Mouse (Mus musculus) cerebellum, adult 8-10 months (tissue): ENCODE data around the gene Plcb3.
A peak's percentile ranks its signal among the peaks of the same experiment; 100 is the strongest.
"Not testable (repeated sequence)": the region's sequence is repeated elsewhere in the genome, so short reads cannot be mapped to it uniquely, and the experiment has no call there.

Source experiments
- DNase-seq: peaks from one replicate; pipeline ENCODE4 v3.0.0; 2022

Plcb3 gene

GRCm38 (mm10) chr19:6918321-6918720, 57.9 kb downstream of the Plcb3 start:
- peak; percentile 12 for DNase-seq

- peak; percentile 13 for DNase-seq
These were observed 59.8 kb downstream of the Plcb3 start for GRCm38 (mm10) chr19:6916496-6916895.

- no peak for DNase-seq
These were observed 61.0 kb downstream of the Plcb3 start for GRCm38 (mm10) chr19:6915276-6915675.

DNA sequence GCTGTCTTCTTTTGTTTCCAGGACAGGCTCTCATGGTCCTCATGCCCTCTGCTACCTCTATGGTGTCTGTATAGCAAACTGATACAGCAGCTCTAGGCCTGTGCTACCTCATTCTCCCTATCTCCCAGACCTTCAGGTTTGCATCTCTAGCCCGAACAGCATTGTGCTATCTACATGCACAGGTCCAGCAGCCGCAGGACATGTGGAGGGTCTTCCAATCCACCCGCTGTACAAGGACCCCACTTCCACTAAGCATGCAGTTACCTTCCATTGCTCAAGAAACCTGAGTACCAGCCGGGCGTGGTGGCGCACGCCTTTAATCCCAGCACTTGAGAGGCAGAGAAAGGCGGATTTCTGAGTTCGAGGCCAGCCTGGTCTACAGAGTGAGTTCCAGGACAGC, 61.7 kb downstream of the Plcb3 start:
- no peak for DNase-seq

- peak; percentile 22 for DNase-seq
These were observed 62.3 kb downstream of the Plcb3 start for GRCm38 (mm10) chr19:6913991-6914390.

GRCm38 (mm10) chr19:6913036-6913435, 63.2 kb downstream of the Plcb3 start:
- DNase-seq = no peak

GRCm38 (mm10) chr19:6912205-6912970, 63.9 kb downstream of the Plcb3 start:
- peak; percentile 24 for DNase-seq

DNA sequence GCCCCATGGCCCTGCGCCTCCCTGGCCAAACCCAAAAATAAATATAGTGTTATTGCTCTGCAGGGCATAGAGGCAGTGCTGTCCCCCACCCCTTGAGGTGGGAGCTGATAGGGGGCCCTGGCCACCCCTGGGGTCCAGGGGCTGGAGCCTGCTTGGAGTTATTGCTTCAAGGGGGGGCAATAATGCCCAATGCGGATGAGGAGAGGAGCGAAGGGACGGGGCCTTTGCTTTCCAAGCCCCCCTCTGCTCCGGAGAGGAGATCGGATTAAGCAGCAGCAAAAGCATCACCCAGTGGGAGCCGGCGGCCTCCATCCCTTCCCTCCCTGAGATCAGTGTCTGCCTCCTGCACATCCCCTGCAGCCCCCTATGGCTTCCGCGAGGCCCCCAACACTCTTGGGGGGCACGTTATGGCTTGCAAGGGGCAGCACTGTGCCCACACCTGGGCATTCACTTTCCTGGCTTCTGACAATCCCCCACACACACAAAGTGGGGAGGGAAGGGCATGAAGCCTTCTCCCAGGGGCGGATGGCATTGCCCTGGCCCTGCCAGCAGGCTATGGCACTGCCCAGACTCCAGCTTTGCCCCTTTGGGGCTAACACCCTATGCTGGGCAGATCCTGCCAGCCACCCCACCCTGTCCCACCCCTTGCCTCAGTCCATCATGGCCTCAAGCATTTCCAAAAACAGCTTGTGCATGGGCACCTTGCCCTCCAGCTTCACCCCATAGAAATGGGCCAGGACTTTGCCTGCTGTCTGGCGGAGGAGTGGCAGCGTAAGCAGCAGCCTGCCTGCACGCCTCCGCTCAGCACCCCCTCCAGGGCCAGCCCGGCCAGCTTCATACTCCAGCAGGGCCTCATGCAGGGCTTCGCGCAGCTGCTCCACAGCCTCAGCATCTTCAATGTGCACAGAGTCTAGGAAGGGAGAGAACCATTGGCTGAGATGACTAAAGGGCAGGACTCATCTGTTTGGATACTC, 64.9 kb downstream of the Plcb3 start:
- DNase-seq = peak; percentile 34

DNA sequence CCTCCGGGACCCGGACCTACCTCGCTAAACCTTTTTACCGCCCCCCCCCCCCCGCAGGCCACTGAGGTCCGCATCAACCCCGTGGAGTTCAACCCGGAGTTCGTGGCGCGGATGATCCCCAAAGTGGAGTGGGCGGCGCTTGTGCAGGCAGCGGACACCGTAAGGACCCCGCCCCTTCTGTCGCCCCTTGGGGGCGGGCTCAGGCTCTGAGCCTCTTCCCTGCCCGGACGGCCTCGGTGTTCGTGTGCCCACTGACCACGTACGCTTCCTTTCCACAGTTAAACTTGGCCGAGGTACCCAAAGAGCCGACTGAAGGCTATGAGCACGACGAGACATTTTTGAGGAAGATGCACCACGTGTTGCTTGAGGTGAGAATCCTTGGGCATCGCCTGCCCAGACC, 66.0 kb downstream of the Plcb3 start:
- DNase-seq = not testable (repeated sequence)

GRCm38 (mm10) chr19:6909507-6910289, 66.6 kb downstream of the Plcb3 start, which contains the start of the genes Trmt112 and Prdx5:
TSS of gene Trmt112 (plus strand) at chr19:6909698.
TSS of gene Prdx5 (minus strand) at chr19:6910106.
- peak; percentile 85 for DNase-seq

GRCm38 (mm10) chr19:6909021-6909420, 67.2 kb downstream of the Plcb3 start:
- DNase-seq = no peak

DNA sequence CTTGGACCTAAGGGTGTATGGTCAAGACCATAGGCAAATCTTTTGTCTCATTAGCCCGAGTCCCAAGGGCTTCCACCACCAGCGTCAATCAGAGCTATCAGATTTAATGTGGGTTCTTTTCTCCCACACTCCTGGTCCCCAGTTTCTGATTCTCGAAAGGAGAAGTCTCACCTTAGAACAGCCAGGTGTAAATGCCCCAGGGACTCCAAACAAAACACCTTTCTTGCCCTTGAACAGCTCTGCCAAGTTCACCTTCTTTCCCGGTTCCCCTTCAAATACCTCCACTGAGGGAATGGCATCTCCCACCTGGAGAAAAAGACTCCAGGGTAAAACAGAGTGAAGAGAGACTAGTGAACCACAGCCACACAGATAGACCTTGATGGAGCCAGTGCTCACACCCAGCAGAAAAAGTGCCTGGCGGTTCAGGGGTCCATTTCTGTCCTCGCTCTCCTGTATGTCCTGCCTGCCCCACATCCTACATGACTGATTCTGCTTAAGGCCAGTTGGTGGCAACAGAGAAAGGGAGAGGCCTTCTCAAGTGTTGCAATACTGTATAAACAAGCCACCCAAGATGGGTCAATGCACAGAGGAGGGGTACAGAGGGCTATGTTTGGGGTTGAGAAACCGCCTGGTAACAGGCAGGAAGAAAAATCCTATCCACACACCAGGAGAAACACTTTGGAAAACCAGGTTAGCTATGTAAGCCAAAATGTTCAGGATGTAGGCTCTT, 68.3 kb downstream of the Plcb3 start:
- peak; percentile 27 for DNase-seq

DNA sequence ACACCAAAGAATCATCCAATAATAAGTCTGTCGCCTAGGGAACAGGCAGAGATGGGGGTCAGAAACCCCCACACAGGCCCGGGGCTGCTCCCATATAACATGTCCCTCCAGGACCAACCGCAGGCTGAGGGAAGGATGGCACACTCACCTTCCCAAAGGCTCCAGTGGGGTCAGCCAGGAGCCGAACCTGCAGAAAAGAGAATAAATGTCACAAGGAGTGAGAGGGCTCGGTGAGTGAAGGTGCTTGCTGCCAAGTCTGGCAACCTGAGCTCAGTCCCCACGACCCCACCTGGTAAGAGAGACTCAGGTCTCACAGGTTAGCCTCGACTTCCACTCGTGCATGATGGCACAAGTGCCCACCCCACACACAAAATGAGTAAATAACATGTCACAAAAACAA, 69.2 kb downstream of the Plcb3 start:
- DNase-seq = peak; percentile 31

DNA sequence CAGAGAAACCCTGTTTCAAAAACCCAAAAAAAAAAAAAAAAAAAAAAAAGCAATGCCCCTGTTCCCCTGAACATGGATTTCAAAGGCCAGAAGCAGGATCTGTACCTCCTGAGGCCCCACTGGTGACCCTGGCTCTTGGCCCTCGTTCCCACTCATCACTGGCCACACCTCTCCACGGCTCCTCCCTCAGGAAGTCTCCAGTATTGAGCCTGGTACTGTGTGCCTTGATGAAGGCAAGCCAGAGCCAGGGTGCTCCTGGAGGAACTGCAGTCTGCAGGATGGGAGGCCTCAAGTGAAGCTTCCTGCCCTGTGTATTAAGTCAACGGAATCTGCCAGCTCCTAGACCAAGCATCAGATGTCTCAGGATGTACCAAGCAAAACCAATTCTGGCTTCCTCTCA, 70.1 kb downstream of the Plcb3 start:
- peak; percentile 14 for DNase-seq

GRCm38 (mm10) chr19:6905498-6906159, 70.6 kb downstream of the Plcb3 start:
- no peak for DNase-seq

- no peak for DNase-seq
These were observed 71.4 kb downstream of the Plcb3 start for GRCm38 (mm10) chr19:6904846-6905245.

DNA sequence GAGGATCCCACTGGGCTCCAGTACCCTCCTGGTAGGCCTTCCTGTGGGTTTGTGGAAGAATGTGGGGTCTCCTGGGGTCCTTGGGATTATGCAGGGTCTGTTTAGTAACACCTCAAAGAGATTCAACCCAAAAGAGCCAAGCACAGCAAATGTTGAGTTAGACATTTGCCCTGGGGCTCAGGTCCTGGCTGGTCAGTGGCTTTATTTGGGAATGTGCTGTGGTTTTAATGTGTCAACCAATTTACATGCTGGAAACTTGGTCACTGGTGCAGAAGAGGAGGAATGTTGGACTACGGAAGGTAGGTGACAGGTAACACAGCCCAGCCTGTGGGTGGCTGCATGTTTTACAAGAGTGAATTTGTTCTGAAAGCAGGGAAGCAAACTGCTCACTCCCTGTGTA, 73.2 kb downstream of the Plcb3 start:
- DNase-seq = no peak
